Mouse (Mus musculus) frontal cortex, postnatal 36 days (tissue): ENCODE results near the gene Vipr2.

ENCODE experiments used
- DNase-seq, 2 experiments: peaks; one replicate each; pipeline ENCODE4 v3.0.0; 2022; ENCODE audit warnings: low spot score in 2 of 2

Gene Vipr2

GRCm38 (mm10) chr12:116077074-116077854 is at the start of gene Vipr2:
Vipr2 (plus strand) TSS chr12:116077726.
- no peak for DNase-seq

- DNase-seq = no peak
These were observed 49.4 kb upstream of the Vipr2 start for GRCm38 (mm10) chr12:116028095-116028494.

- no peak for DNase-seq
These were observed 42.2 kb upstream of the Vipr2 start for GRCm38 (mm10) chr12:116035346-116035745.

GRCm38 (mm10) chr12:116044785-116045184 is 32.7 kb upstream of the Vipr2 start:
- DNase-seq = no peak

- peak; percentile 96 to 99 for DNase-seq
These were observed 29.8 kb upstream of the Vipr2 start, which contains the start of gene Zfp386 for GRCm38 (mm10) chr12:116047440-116048377. Zfp386 (plus strand) TSS chr12:116047724.

- no peak for DNase-seq
These were observed 28.8 kb upstream of the Vipr2 start for GRCm38 (mm10) chr12:116048766-116049165.

- DNase-seq = no peak
These were observed 28.3 kb upstream of the Vipr2 start for GRCm38 (mm10) chr12:116049236-116049635.

- DNase-seq = no peak
These were observed 27.8 kb upstream of the Vipr2 start for GRCm38 (mm10) chr12:116049701-116050100.

GRCm38 (mm10) chr12:116054342-116054741 is 23.2 kb upstream of the Vipr2 start:
- DNase-seq = no peak

- no peak for DNase-seq
These were observed 21.4 kb upstream of the Vipr2 start for GRCm38 (mm10) chr12:116056112-116056511.

- no peak for DNase-seq
These were observed 15.8 kb upstream of the Vipr2 start for GRCm38 (mm10) chr12:116061561-116062193.

GRCm38 (mm10) chr12:116062194-116062583 is 15.3 kb upstream of the Vipr2 start:
- no peak for DNase-seq

- no peak for DNase-seq
These were observed 14.5 kb upstream of the Vipr2 start for GRCm38 (mm10) chr12:116063020-116063419.

- peak; percentile 35 to 58 for DNase-seq
These were observed 6.5 kb upstream of the Vipr2 start for GRCm38 (mm10) chr12:116071023-116071422.

GRCm38 (mm10) chr12:116077855-116078366 is 385 bp downstream of the Vipr2 start:
- DNase-seq = no peak

- DNase-seq = no peak
These were observed 5.6 kb downstream of the Vipr2 start for GRCm38 (mm10) chr12:116083125-116083524.

GRCm38 (mm10) chr12:116084294-116084693 is 6.8 kb downstream of the Vipr2 start:
- DNase-seq = no peak

- no peak for DNase-seq
These were observed 9.6 kb downstream of the Vipr2 start for GRCm38 (mm10) chr12:116086951-116087600.

- no peak for DNase-seq
These were observed 12.3 kb downstream of the Vipr2 start for GRCm38 (mm10) chr12:116089836-116090235.

- no peak for DNase-seq
These were observed 17.4 kb downstream of the Vipr2 start for GRCm38 (mm10) chr12:116094765-116095555.
